Mouse (Mus musculus): ENCODE measurements around the gene 4930412O13Rik. TPM values are rescaled to one million over a fixed set of nuclear protein-coding genes. Genes with fewer than 3 reads are reported as not detected.

4930412O13Rik gene
- polyA plus RNA-seq, 1 experiment from 2014 or later: 0.71 TPM

DNA sequence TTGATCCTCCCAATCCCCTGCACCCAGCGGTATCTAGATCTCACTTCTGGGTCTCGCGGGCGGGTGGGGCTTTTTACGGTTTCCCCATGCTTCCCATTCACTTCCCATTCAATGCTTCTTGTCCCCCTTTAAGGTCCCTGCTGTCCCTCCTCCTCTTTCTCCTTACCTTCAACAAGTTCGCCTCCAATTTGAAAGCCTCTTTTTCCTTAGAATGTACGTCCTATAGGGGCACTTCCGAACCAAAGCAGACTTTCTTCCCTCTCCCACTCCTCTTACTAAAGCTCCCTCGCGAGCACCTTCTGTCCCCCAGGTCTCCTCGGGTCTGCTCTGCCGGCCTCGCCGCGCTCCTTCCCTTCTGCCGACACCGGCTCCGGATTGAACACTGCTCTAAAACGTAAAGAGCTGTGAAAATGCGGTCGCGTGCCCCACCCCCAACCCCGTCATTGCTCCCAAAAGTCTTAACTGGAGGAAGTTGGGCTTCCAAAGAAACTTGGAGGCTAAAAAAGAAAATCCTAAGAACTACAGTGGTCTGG lies 8.7 kb downstream of the 4930412O13Rik start, which contains the start of gene Gata3:
Gata3 (minus strand) TSS at position 384 of the 533 bp plus-strand sequence.
- 1% methylated on average over 23 of the region's 23 CpGs for WGBS
- peaks cover 83% of the 10 kb centered on the region for H3K27me3 ChIP-seq (ENCODE audit: control insufficient read depth, insufficient read depth, low read length)
- H3K4me2 ChIP-seq (replicated peaks; ENCODE audit: low read depth, low read length): no peak within 1 kb of the TSS; the same call in 1 of the 2 replicates
- 0 out of 2 replicates have a peak, but pooled peaks cover 2% of the 10 kb centered on the region for H3K4me1 ChIP-seq (replicated peaks; ENCODE audit: control insufficient read depth, insufficient read depth, low read length)
- H3K27ac ChIP-seq (ENCODE audit: low read depth, low read length): no peak within 1 kb of the TSS
- no peaks in the 10 kb centered on the region for H3K9me3 ChIP-seq (ENCODE audit: control insufficient read depth, low read length)
- no peak within 1 kb of the TSS for H3K9ac ChIP-seq (ENCODE audit: low read depth, low read length)
- no peak for ATAC-seq (ENCODE audit: low FRiP score)
- DNase-seq (ENCODE audit: low spot score): peak; percentile 44
- peak within 1 kb of the TSS; percentile 13 for H3K4me3 ChIP-seq (ENCODE audit: low read depth, low read length)
- H3K36me3 ChIP-seq (ENCODE audit: control insufficient read depth, insufficient read depth, low read length): no peaks in the 10 kb centered on the region

DNA sequence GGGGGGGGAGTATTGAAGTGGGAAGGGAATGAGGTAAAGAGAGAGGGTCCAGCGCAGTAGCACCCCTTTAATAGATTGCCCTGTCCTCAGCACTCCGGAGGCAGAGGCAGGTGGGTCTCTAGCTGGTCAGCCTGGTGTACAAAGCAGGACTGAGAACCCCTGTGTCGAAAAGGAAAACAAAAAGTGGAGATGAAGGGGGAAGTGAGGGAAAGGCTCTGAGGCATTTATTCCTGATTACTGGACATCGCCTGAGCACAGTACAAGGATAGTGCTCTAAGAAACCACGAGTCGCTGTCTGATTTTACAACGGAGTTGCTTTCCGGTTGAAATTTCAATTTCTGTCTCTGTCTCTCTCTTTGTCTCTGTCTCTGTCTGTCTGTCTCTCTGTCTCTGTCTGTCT lies 9.2 kb downstream of the 4930412O13Rik start:
- H3K27me3 ChIP-seq (ENCODE audit: control insufficient read depth, insufficient read depth, low read length): peaks cover 84% of the 10 kb centered on the region
- H3K4me1 ChIP-seq (replicated peaks; ENCODE audit: control insufficient read depth, insufficient read depth, low read length): 0 out of 2 replicates have a peak, but pooled peaks cover 2% of the 10 kb centered on the region
- DNase-seq (ENCODE audit: low spot score) (peak; percentile 33), ATAC-seq (ENCODE audit: low FRiP score) (no peak)
- no peaks in the 10 kb centered on the region for H3K36me3 ChIP-seq (ENCODE audit: control insufficient read depth, insufficient read depth, low read length)
- no peak overlapping the region for H3K27ac ChIP-seq (ENCODE audit: low read depth, low read length)
- H3K9ac ChIP-seq (ENCODE audit: low read depth, low read length): no peak overlapping the region
- H3K9me3 ChIP-seq (ENCODE audit: control insufficient read depth, low read length): no peaks in the 10 kb centered on the region
- WGBS: 7% methylated on average over 8 of the region's 8 CpGs
- H3K4me2 ChIP-seq (replicated peaks; ENCODE audit: low read depth, low read length): no peak overlapping the region
- no peak overlapping the region for H3K4me3 ChIP-seq (ENCODE audit: low read depth, low read length)

DNA sequence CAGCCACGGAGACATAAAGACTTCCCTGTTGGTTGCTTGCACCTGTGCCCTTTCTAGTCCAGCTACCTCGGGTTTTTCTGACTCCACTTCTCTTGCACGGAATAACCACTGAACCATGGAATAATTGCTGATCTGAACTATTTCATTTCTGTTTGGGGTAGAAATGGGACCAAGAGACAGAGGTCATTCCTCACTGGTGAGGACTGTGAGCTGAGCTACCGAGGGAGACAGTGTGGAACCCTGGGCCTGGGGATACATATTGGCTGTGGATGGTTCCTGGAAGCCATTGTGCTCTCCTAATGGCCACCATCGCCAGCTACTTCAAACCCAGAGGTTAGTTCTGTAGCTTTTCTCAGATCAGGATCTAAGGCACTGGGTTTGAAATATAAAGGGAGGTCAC lies 9.9 kb downstream of the 4930412O13Rik start:
- H3K27me3 ChIP-seq (ENCODE audit: control insufficient read depth, insufficient read depth, low read length): peaks cover 84% of the 10 kb centered on the region
- H3K36me3 ChIP-seq (ENCODE audit: control insufficient read depth, insufficient read depth, low read length): no peaks in the 10 kb centered on the region
- no peaks in the 10 kb centered on the region for H3K9me3 ChIP-seq (ENCODE audit: control insufficient read depth, low read length)
- ATAC-seq (ENCODE audit: low FRiP score) (no peak), DNase-seq (ENCODE audit: low spot score) (peak; percentile 44)
- peaks cover 2% of the 10 kb centered on the region for H3K4me1 ChIP-seq (replicated peaks; ENCODE audit: control insufficient read depth, insufficient read depth, low read length)
- no peak overlapping the region for H3K9ac ChIP-seq (ENCODE audit: low read depth, low read length)
- H3K4me2 ChIP-seq (replicated peaks; ENCODE audit: low read depth, low read length): no peak overlapping the region
- under 1% methylated on average over 5 of the region's 5 CpGs for WGBS
- H3K4me3 ChIP-seq (ENCODE audit: low read depth, low read length): no peak overlapping the region
- H3K27ac ChIP-seq (ENCODE audit: low read depth, low read length): no peak overlapping the region

DNA sequence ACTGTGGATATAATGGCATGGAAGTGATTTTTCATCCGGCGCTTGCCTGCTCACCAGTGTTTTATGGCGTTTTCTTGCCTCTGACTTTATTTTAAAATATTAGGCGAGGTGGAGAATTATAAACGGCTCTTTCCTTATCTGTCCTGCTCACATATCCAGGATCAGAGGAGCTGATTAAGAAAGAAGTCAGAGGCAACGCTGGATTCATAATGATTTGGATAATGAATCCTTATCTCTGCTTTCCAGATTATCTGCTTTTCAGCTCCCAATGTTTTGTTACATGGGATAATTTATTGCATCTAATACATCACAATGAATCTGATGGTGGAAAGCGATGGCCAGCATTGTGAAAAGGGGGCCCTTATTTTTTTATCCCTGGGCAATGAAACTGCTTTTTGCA lies 11.5 kb downstream of the 4930412O13Rik start:
- Histone ChIP-seq H3K4me1 (replicated peaks; ENCODE audit: control insufficient read depth, insufficient read depth, low read length) (peaks cover 5% of the 10 kb centered on the region), H3K9me3 (ENCODE audit: control insufficient read depth, low read length) (no peaks in the 10 kb centered on the region), H3K4me3 (ENCODE audit: low read depth, low read length) (no peak overlapping the region), H3K9ac (ENCODE audit: low read depth, low read length) (no peak overlapping the region), H3K36me3 (ENCODE audit: control insufficient read depth, insufficient read depth, low read length) (no peaks in the 10 kb centered on the region), H3K4me2 (replicated peaks; ENCODE audit: low read depth, low read length) (no peak overlapping the region), H3K27me3 (ENCODE audit: control insufficient read depth, insufficient read depth, low read length) (peaks cover 86% of the 10 kb centered on the region), H3K27ac (ENCODE audit: low read depth, low read length) (no peak overlapping the region)
- WGBS: 7% methylated on average over 7 of the region's 7 CpGs
- no peak for ATAC-seq (ENCODE audit: low FRiP score)
- peak; percentile 33 for DNase-seq (ENCODE audit: low spot score)

DNA sequence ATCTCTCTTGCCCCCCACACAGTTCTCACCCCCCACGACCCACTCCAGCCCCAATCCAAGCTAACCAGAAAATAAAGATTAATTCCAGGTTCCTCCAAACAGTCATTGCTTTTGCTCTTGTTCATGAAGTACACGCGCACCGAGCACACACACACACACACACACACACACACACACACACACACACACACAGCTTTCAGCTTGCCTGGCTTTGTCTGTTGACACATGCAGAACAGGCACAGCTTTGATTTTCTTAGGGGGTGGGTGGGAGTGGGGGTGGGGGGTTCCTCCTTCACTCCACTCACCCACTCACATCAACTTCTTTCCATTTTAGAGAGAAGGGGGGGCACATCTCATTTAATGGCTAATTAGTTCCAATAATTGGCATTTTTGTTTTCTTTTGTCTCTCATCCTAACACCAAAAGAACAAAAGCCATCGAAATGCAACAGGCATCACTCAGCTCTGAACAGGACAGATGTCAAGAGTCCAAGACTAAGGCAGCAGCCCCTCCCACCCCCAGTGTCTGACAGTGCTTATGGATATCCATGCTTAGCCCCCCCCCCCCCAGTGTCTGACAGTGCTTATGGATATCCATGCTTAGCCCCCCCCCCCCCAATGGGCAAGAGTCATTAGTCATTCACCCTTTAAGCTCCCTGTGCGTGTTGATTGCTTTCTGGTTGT lies 12.4 kb downstream of the 4930412O13Rik start:
- no peak overlapping the region for H3K4me3 ChIP-seq (ENCODE audit: low read depth, low read length)
- H3K4me1 ChIP-seq (replicated peaks; ENCODE audit: control insufficient read depth, insufficient read depth, low read length): peaks cover 5% of the 10 kb centered on the region
- H3K27me3 ChIP-seq (ENCODE audit: control insufficient read depth, insufficient read depth, low read length): peaks cover 87% of the 10 kb centered on the region
- ATAC-seq (ENCODE audit: low FRiP score) (peak; percentile 48), DNase-seq (ENCODE audit: low spot score) (peak; percentile 47)
- no peaks in the 10 kb centered on the region for H3K9me3 ChIP-seq (ENCODE audit: control insufficient read depth, low read length)
- no peaks in the 10 kb centered on the region for H3K36me3 ChIP-seq (ENCODE audit: control insufficient read depth, insufficient read depth, low read length)
- no peak overlapping the region for H3K27ac ChIP-seq (ENCODE audit: low read depth, low read length)
- WGBS: under 1% methylated on average over 6 of the region's 6 CpGs
- no peak overlapping the region for H3K9ac ChIP-seq (ENCODE audit: low read depth, low read length)
- H3K4me2 ChIP-seq (replicated peaks; ENCODE audit: low read depth, low read length): no peak overlapping the region

DNA sequence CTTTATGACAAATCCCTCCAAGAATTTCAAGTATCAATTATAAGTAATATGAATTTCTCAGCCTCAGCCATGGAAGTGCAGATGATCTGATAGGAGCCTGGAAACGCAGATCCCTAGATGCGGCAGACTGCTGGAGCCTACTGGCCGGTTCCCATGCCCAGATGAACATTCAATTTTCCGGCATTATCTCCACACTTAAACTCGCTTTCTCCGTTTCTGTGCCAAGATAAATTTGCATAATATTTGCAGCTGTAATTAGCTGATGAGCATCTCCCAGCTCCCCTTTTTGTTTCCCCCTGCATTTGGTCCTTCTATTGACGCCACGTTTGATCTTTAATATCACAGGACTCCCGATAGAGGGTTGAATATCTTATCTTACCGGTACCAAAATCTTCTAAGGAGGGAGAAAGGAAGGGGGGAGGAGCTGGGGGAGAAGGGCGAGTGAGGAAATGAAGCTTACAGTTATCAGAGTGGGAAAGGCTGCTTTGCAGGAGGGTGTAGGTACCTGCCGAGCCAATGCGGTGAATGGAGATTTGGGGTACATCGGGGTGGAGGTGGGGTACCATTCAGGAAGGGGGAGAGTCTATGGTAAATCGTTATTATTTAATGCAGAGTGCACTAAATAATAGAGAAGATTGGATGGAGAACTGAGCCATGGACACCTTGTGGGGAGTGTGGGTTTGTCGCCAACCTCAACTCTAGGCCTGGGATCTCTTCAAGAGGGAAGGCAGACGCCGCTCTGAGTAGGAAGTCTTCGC lies 14.0 kb downstream of the 4930412O13Rik start:
- Histone ChIP-seq H3K9me3 (ENCODE audit: control insufficient read depth, low read length) (no peaks in the 10 kb centered on the region), H3K27me3 (ENCODE audit: control insufficient read depth, insufficient read depth, low read length) (peaks cover 78% of the 10 kb centered on the region), H3K9ac (ENCODE audit: low read depth, low read length) (no peak overlapping the region), H3K27ac (ENCODE audit: low read depth, low read length) (no peak overlapping the region), H3K4me1 (replicated peaks; ENCODE audit: control insufficient read depth, insufficient read depth, low read length) (peaks cover 3% of the 10 kb centered on the region), H3K36me3 (ENCODE audit: control insufficient read depth, insufficient read depth, low read length) (no peaks in the 10 kb centered on the region), H3K4me3 (ENCODE audit: low read depth, low read length) (no peak overlapping the region), H3K4me2 (replicated peaks; ENCODE audit: low read depth, low read length) (no peak overlapping the region)
- ATAC-seq (ENCODE audit: low FRiP score): 0 out of 2 replicates have a peak, but pooled peaks have one; percentile 4
- 2% methylated on average over 19 of the region's 19 CpGs for WGBS
- DNase-seq (ENCODE audit: low spot score): peak; percentile 42

DNA sequence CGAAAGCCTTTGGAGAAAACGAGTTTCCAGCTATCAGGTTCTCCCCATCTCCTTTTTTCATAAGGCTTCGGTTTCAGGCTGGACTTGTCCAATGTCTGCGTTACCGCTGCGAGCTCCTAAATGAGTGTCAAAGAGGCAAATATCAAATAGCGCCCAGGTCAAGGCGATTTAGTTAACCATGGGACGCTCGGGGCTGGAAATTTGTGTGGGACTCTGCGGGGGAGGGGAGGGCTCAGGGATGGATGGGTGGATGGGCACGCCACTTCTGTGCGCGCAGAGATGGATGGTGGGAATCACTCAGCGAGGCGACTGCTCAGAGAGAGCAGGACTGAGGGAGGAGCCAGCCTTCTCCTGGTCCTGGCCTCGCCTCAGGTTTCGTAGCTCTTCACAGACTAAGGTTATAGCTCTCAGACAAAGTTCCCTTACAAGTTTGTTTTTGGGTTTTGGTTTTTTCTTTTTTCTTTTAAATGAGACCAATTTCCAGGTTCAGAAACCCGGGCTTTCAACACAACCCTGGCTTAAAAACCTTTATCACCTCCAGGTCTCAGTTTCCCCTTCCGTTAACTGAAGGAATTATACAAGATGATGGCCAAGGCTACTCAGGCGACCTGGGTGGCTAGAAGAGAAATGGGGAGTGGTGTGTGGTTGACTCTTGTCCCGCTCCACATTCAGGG lies 15.2 kb downstream of the 4930412O13Rik start:
- H3K4me2 ChIP-seq (replicated peaks; ENCODE audit: low read depth, low read length): no peak overlapping the region; the same call in 1 of the 2 replicates
- H3K9ac ChIP-seq (ENCODE audit: low read depth, low read length): no peak overlapping the region
- ATAC-seq (ENCODE audit: low FRiP score) (no peak; the same call in 1 of the 2 replicates), DNase-seq (ENCODE audit: low spot score) (peak; percentile 53)
- H3K4me3 ChIP-seq (ENCODE audit: low read depth, low read length): no peak overlapping the region
- no peak overlapping the region for H3K27ac ChIP-seq (ENCODE audit: low read depth, low read length)
- peaks cover 3% of the 10 kb centered on the region for H3K4me1 ChIP-seq (replicated peaks; ENCODE audit: control insufficient read depth, insufficient read depth, low read length)
- peaks cover 66% of the 10 kb centered on the region for H3K27me3 ChIP-seq (ENCODE audit: control insufficient read depth, insufficient read depth, low read length)
- H3K36me3 ChIP-seq (ENCODE audit: control insufficient read depth, insufficient read depth, low read length): no peaks in the 10 kb centered on the region
- no peaks in the 10 kb centered on the region for H3K9me3 ChIP-seq (ENCODE audit: control insufficient read depth, low read length)
- WGBS: under 1% methylated on average over 22 of the region's 22 CpGs

DNA sequence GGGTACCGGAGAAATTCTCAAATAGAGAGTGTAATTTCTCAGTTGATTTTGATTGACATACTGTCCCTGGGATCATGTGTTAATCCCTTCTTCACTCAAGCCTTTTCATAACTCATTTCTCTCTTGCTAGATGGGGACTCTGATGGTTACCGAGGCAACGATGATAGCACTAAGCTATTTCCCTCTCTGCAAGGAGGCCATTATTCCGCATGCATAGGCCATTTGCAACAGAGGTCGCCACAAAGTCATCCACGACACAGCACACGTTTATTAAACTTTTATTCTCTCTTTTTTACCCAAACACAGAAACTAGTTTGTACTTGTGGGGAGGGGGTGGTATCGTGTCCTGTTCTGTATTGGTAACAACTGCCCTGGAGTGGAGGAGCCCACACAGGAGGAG lies 16.8 kb downstream of the 4930412O13Rik start:
- H3K27ac ChIP-seq (ENCODE audit: low read depth, low read length): no peak overlapping the region
- H3K4me3 ChIP-seq (ENCODE audit: low read depth, low read length): no peak overlapping the region
- no peaks in the 10 kb centered on the region for H3K9me3 ChIP-seq (ENCODE audit: control insufficient read depth, low read length)
- DNase-seq (ENCODE audit: low spot score) (peak; percentile 50), ATAC-seq (ENCODE audit: low FRiP score) (no peak)
- H3K4me2 ChIP-seq (replicated peaks; ENCODE audit: low read depth, low read length): no peak overlapping the region
- H3K27me3 ChIP-seq (ENCODE audit: control insufficient read depth, insufficient read depth, low read length): peaks cover 58% of the 10 kb centered on the region
- H3K4me1 ChIP-seq (replicated peaks; ENCODE audit: control insufficient read depth, insufficient read depth, low read length): peaks cover 3% of the 10 kb centered on the region
- H3K9ac ChIP-seq (ENCODE audit: low read depth, low read length): no peak overlapping the region
- 2% methylated on average over 8 of the region's 8 CpGs for WGBS
- no peaks in the 10 kb centered on the region for H3K36me3 ChIP-seq (ENCODE audit: control insufficient read depth, insufficient read depth, low read length)

Measured in hindbrain, embryonic 11.5 days (tissue).